Mouse (Mus musculus) E14TG2a.4 (cell line): Measurements from ENCODE around the gene Bloc1s5.
A peak's percentile ranks its signal among the peaks of the same experiment; 100 is the strongest.
"Not testable (repeated sequence)": the region's sequence is repeated elsewhere in the genome, so short reads cannot be mapped to it uniquely, and the experiment has no call there.

Experiments
- H3K27me3 ChIP-seq: 2 replicates; pipeline ENCODE4 v1.6.1; 2014; ENCODE audit warnings: low read length, control low read depth; ENCODE audit not compliant: insufficient read depth
- H3K36me3 ChIP-seq: 2 replicates; pipeline ENCODE4 v1.6.1; 2014; ENCODE audit warnings: low read length, control low read depth; ENCODE audit not compliant: insufficient read depth
- H3K4me1 ChIP-seq: replicated peaks from 2 replicates; pipeline ENCODE4 v1.6.1; 2014; ENCODE audit warnings: low read depth, low read length, control low read depth
- H3K4me3 ChIP-seq: replicated peaks from 2 replicates; pipeline ENCODE4 v1.5.1; 2014; ENCODE audit warnings: mild to moderate bottlenecking, low read length
- H3K9me3 ChIP-seq: 2 replicates; pipeline ENCODE4 v1.6.1; 2014; ENCODE audit warnings: low read length, control low read depth
- CTCF ChIP-seq: conservative IDR thresholded peaks from 2 replicates; pipeline ENCODE4 v1.5.1; 2014; ENCODE audit warnings: low read length
- NANOG ChIP-seq: IDR thresholded peaks from 2 replicates; pipeline ENCODE4 v1.6.1; 2014; ENCODE audit warnings: borderline replicate concordance, low read length, mixed read lengths
- POU5F1 ChIP-seq: IDR thresholded peaks from 2 replicates; pipeline ENCODE4 v1.6.1; 2014; ENCODE audit warnings: low read length, borderline replicate concordance

Gene Bloc1s5

DNA sequence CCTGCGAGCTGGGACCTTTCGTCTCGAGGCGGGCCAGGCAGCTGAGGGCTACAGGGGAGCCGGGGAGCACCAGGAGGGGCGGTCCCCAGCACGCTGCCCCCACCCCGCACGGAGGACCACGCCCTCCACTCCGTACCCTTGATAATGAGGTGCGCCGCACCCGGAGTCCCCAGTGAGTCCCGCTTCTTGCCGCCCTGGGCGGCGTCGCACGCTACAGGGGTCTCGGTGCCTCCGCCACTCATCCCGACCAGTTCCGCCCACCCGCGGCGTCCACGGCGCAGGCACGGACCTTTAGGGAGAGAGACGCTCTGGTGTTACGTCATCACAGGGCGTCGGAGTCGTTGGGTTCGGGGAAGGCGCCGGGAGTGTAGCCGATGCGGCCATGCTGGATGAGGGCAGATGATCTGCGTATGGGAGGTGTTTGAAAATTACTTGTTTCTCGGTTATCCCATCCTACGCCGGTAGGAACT lies at the start of gene Bloc1s5:
Bloc1s5 (minus strand) TSS at position 310 of the 470 bp plus-strand sequence.
- H3K27me3 ChIP-seq, result 0 out of 2 replicates have a peak, but pooled peaks cover 4% of the 10 kb centered on the region
- H3K4me3 ChIP-seq, result peak within 1 kb of the TSS; percentile 99
- H3K9me3 ChIP-seq, result no peaks in the 10 kb centered on the region
- H3K4me1 ChIP-seq, result peaks cover 15% of the 10 kb centered on the region
- H3K36me3 ChIP-seq, result peaks cover 15% of the 10 kb centered on the region
- no peak for TF ChIP-seq CTCF
- no peak for TF ChIP-seq NANOG
- TF ChIP-seq POU5F1, result no peak

DNA sequence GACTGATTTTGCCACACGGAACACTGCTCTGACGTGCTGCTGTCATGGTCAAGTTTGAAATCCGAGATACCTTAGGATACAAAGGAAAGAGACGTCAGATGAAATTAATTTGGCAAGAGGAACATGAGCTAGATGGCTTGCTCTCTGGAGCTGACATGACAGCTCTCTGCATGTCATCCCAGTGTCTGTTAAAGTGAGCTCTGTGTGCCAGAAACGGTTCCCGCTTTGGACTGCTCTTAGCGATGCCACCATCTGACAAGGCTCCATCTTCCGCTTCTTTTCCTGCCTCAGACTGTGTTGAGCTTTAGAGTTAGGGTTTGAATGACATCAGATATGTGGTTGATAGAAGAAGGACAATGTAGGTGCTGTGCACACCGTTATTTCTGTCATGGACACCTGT lies 37.4 kb upstream of the Bloc1s5 start:
- peaks cover 58% of the 10 kb centered on the region for H3K36me3 ChIP-seq
- H3K4me1 ChIP-seq, result peaks cover 29% of the 10 kb centered on the region
- H3K4me3 ChIP-seq, result no peak overlapping the region
- H3K9me3 ChIP-seq, result no peaks in the 10 kb centered on the region
- no peaks in the 10 kb centered on the region for H3K27me3 ChIP-seq
- no peak for TF ChIP-seq CTCF
- no peak for TF ChIP-seq NANOG
- TF ChIP-seq POU5F1, result no peak

DNA sequence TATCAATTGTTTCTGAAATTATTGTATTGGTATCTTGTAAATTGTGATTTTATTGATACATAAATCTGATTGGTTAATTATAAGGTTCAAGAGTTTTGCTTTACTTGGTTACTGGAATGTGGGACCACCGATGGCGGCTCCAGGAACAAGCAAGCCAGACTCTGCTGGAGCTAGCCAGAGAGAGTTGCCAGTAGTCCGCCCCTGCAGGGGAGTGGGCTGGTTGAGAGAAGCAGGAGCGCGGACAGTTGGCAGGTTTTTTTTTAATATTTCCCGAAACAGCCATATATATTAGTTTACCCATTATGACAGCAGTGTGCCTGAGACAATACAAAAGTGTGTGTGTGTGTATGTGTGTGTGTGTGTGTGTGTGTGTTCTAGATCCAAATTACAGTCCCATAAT lies 36.5 kb upstream of the Bloc1s5 start:
- not testable (repeated sequence) for H3K9me3 ChIP-seq, H3K27me3 ChIP-seq, H3K4me3 ChIP-seq
- Histone ChIP-seq H3K36me3 (peaks cover 55% of the 10 kb centered on the region), H3K4me1 (peaks cover 33% of the 10 kb centered on the region)

DNA sequence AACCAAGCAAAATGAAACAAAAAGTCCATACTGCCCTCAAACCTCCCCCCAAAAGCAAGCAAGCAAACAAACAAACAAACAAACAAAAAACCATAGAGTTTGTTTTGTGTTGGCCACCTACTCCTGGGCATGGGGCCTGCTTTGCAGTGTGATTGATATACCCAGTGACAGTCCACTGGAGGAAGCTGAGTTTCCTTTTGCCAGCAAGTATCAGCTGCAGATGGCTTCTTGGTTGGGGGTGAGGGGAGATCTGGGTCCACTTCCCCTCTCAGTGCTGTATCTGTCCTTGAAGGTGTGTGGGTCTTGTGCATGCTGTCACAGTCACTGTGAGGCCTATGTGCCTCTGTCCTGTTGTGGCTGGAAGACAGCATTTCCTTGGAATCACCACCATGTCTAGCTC lies 35.1 kb upstream of the Bloc1s5 start:
- Histone ChIP-seq H3K36me3 (peaks cover 46% of the 10 kb centered on the region), H3K4me1 (peaks cover 41% of the 10 kb centered on the region), H3K4me3 (no peak overlapping the region), H3K27me3 (no peaks in the 10 kb centered on the region), H3K9me3 (no peaks in the 10 kb centered on the region)
- TF ChIP-seq NANOG, result no peak
- TF ChIP-seq CTCF, result no peak
- no peak for TF ChIP-seq POU5F1

DNA sequence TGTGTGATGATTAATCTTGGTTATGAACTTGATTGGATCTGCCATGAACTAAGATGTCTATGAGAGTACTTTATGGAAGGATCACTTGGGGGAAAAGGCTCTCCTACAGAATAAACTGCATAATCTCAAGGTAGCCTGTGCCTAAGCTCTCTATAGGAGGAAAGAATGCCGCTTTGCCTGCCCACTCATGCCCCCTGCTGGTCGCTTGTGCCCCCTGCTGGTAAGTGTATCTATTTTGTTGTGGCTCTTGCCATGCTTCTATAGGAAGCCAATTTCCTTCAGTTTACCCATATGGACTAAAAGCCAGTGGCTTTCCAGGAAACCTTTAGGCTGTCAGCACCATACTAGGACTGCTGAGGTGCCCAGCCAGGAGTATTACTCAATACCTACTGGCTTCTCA lies 33.6 kb upstream of the Bloc1s5 start:
- Histone ChIP-seq H3K27me3 (no peaks in the 10 kb centered on the region), H3K36me3 (peaks cover 33% of the 10 kb centered on the region)
- TF ChIP-seq CTCF (peak; percentile 54), POU5F1 (no peak)

DNA sequence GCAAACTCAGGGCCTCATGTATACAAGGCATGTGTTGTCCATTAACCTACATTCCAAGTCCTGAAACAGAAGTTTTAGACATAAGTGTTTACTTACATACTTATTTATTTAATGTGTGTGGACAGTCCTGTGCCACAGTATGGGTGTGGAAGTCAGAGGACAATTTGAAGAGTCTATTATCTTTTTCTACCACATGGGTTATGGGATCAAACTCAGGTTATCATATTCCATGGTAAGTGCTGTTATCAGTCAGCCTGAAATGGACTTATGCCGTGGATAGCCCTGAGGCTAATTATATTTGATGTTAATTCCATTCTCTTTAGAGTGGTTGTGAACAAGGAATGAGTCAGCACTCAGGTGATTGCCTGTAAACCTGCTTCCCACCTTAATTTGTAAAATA lies 29.8 kb upstream of the Bloc1s5 start:
- H3K4me3 ChIP-seq, result peak overlapping the region; percentile 78
- H3K36me3 ChIP-seq, result peaks cover 6% of the 10 kb centered on the region; the same call in 1 of the 2 replicates
- TF ChIP-seq CTCF, result no peak
- TF ChIP-seq NANOG, result no peak
- TF ChIP-seq POU5F1, result no peak
- H3K9me3 ChIP-seq, result peaks cover 30% of the 10 kb centered on the region
- no peaks in the 10 kb centered on the region for H3K27me3 ChIP-seq
- peaks cover 53% of the 10 kb centered on the region for H3K4me1 ChIP-seq

More for the DNA sequence above, 33.6 kb upstream of the Bloc1s5 start:
- H3K9me3 ChIP-seq, result peaks cover under 1% of the 10 kb centered on the region; the same call in 1 of the 2 replicates
- H3K4me3 ChIP-seq, result no peak overlapping the region
- peaks cover 53% of the 10 kb centered on the region for H3K4me1 ChIP-seq

DNA sequence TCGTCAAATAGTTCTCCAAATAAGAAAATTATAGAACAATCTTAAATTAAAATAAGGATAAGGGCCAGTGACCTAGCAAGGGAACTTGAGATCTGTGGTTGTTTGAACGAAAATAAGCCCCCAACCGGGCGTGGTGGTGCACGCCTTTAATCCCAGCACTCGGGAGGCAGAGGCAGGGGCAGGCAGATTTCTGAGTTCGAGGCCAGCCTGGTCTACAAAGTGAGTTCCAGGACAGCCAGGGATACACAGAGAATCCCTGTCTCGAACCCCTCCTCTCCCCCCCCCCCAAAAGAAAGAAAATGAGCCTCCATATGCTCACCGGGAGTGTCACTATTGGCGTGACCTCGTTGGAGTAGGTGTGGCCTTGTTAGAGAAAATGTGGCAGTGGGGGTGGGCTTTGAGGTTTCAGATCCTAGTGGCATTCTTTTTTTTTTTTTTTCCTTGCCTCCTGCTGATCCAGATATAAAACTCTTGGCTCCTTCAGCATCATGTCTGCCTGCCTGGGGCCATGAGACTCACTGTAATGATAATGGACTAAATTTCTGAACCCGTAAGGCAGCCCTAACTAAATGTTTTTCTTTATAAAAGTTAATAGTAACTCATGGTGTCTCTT lies 24.7 kb upstream of the Bloc1s5 start:
- Histone ChIP-seq H3K4me1 (peaks cover 58% of the 10 kb centered on the region), H3K36me3 (peaks cover 34% of the 10 kb centered on the region), H3K4me3 (peak overlapping the region; percentile 100), H3K9me3 (peaks cover 30% of the 10 kb centered on the region), H3K27me3 (no peaks in the 10 kb centered on the region)
- TF ChIP-seq NANOG, result no peak
- no peak for TF ChIP-seq CTCF
- TF ChIP-seq POU5F1, result no peak

DNA sequence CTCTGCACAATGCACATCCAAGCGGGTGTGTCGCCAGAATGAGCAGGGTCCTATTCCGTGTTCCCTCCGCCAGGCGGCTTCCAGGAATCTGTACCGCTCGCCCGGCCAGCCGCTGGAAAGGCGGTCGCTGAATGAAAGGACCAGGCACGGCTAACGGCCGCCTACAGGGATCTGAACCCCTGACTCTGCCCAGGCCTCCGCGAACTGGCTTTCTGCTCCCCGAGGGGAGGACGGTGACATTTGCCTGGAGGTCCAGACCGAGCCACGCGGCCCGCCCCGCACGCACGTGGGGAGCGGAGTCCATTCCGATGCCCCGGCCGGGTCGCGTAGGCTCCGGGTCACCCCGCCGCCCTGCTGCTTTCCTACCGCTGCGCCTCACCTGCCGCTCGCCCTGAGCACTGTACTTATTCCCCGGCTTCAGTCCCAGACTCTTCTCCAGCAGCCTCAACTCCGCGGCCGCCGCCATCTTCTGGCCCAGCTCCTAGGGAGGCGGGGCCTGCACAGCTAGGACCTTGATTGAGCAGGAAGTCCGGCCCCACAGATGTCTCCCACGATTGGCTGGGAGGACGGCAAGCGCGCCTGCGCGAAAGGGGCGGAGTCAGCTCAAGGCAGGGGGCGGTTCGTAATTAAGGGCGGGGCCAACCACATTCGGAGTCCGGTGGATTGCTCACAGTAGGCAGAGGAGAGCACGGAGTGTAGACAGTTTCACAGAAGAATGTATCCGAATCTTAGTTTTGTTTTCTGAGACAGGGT lies 23.8 kb upstream of the Bloc1s5 start, which contains the start of gene Eef1e1:
Eef1e1 (minus strand) TSS at position 531 of the 753 bp plus-strand sequence.
- Histone ChIP-seq H3K27me3 (no peaks in the 10 kb centered on the region), H3K36me3 (peaks cover 43% of the 10 kb centered on the region), H3K4me1 (peaks cover 59% of the 10 kb centered on the region), H3K4me3 (peak within 1 kb of the TSS; percentile 100), H3K9me3 (peaks cover 30% of the 10 kb centered on the region)
- TF ChIP-seq NANOG (no peak), POU5F1 (no peak), CTCF (peak; percentile 19; the same call in 1 of the 2 replicates)

DNA sequence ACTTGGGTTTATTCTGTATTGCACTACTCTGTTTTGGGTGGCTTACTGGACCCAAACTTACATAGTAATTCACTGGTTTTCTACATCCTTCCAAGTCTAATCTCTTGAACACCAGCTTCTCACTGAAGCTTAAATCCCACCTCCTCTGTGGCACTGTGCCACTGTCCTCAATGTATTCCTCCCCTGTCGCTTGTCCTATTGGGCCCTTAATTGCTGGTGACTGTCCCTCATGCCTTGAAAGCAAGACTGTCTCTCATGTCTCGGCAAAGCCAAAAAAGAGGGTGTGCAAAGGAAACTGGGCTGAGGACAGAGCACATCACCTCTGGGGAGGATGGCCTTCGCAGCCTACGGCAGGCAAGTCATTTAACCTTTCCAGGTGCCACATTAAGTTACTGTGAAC lies 23.0 kb upstream of the Bloc1s5 start:
- Histone ChIP-seq H3K4me1 (peaks cover 67% of the 10 kb centered on the region), H3K27me3 (no peaks in the 10 kb centered on the region), H3K4me3 (peak overlapping the region; percentile 100), H3K36me3 (peaks cover 51% of the 10 kb centered on the region), H3K9me3 (peaks cover 25% of the 10 kb centered on the region)
- TF ChIP-seq CTCF (no peak), NANOG (no peak), POU5F1 (no peak)
